Mouse (Mus musculus) cortical plate, adult 2 months (tissue): Measurements from ENCODE around the gene Fuom.

Experiments
- CTCF ChIP-seq: fragments of 200-500 bp; IDR thresholded peaks from 2 replicates; pipeline ENCODE4 v1.5.1; 2011; ENCODE audit warnings: mild to moderate bottlenecking, control low read depth, low read length; ENCODE audit not compliant: insufficient read depth; ENCODE audit errors: extremely low read depth
- POLR2A ChIP-seq: fragments of 200-500 bp; IDR thresholded peaks from 2 replicates; pipeline ENCODE4 v1.6.1; 2011; ENCODE audit warnings: mild to moderate bottlenecking, low read length, control low read depth; ENCODE audit not compliant: insufficient read depth; ENCODE audit errors: extremely low read depth

- TF ChIP-seq CTCF (no peak), POLR2A (no peak)
These were observed 44.5 kb downstream of the Fuom start for GRCm38 (mm10) chr7:140057413-140058407.
